Mouse (Mus musculus): Measurements from ENCODE around the gene Mindy4. TPM values are rescaled to one million over a fixed set of nuclear protein-coding genes. Genes with fewer than 3 reads are reported as not detected.

The Mindy4 gene
- total RNA-seq, 1 experiment: 3.0 TPM

DNA sequence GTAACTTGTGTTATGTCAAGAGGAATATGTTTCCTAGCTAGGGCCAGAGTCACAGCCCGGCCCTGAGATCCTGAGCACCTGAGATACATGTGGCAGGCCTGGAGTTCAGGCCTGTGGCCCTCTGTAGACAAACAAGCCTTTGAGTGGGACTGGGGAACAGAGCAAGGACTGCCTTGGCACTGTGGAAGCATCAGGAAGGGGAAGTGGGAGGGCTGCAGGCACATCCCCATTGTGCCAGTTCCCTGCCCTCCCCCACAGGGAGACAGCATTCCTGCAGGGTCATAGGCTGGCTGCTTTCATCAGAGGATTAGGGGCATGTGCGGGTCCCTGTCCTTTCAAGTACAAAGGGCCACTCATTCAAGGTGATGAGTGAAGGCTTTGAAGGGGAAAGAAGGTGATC lies 107.0 kb downstream of the Mindy4 start:
- no peak for TF ChIP-seq HCFC1 (IDR thresholded peaks at IDR 0.05; ENCODE audit: borderline replicate concordance, insufficient read depth, low read length)
- TF ChIP-seq ZNF384 (IDR thresholded peaks at IDR 0.05; ENCODE audit: low read depth, low read length): no peak
- TF ChIP-seq MAFK (IDR thresholded peaks at IDR 0.05; ENCODE audit: insufficient read depth, low read depth, low read length): no peak
- TF ChIP-seq CHD2 (IDR thresholded peaks at IDR 0.05; ENCODE audit: low read depth, low read length): no peak
- no peak for TF ChIP-seq ZC3H11A (IDR thresholded peaks at IDR 0.05; ENCODE audit: borderline replicate concordance, low read depth, low read length)
- H3K9ac ChIP-seq (ENCODE audit: insufficient read depth, low read depth, low read length, poor library complexity, severe bottlenecking): no peak overlapping the region

GRCm38 (mm10) chr6:55311962-55312361 lies 108.8 kb downstream of the Mindy4 start:
- Histone ChIP-seq H3K27ac (ENCODE audit: insufficient read depth, low read depth, low read length, poor library complexity, severe bottlenecking) (no peak overlapping the region), H3K9ac (ENCODE audit: insufficient read depth, low read depth, low read length, poor library complexity, severe bottlenecking) (no peak overlapping the region), H3K9me3 (ENCODE audit: control insufficient read depth, insufficient read depth, low read depth, low read length) (no peaks in the 10 kb centered on the region), H3K4me3 (ENCODE audit: insufficient read depth in 1 of 2, low read depth in 1 of 2, low read length in 2 of 2, poor library complexity in 1 of 2, severe bottlenecking in 1 of 2) (no peak overlapping the region), H3K4me1 (ENCODE audit: control insufficient read depth in 2 of 2, insufficient read depth in 2 of 2, low read length in 2 of 2, poor library complexity in 1 of 2) (no peaks in the 10 kb centered on the region), H3K36me3 (ENCODE audit: control insufficient read depth, insufficient read depth, low read length, poor library complexity, severe bottlenecking) (no peaks in the 10 kb centered on the region)
- in situ Hi-C loops (cut with MboI; ENCODE audit: low sequenced_read_pairs in 2 of 2, unreplicated experiment in 2 of 2): no loop called here
- no peak for DNase-seq (ENCODE audit: low read depth, low spot score)
- no peak for TF ChIP-seq ZNF384 (IDR thresholded peaks at IDR 0.05; ENCODE audit: low read depth, low read length)
- no peak for TF ChIP-seq ZC3H11A (IDR thresholded peaks at IDR 0.05; ENCODE audit: borderline replicate concordance, low read depth, low read length)
- no peak for TF ChIP-seq CHD2 (IDR thresholded peaks at IDR 0.05; ENCODE audit: low read depth, low read length)
- no peak for TF ChIP-seq MAFK (IDR thresholded peaks at IDR 0.05; ENCODE audit: insufficient read depth, low read depth, low read length)
- TF ChIP-seq HCFC1 (IDR thresholded peaks at IDR 0.05; ENCODE audit: borderline replicate concordance, insufficient read depth, low read length): no peak

More for the DNA sequence above, 107.0 kb downstream of the Mindy4 start:
- no peak for DNase-seq (ENCODE audit: low read depth, low spot score)
- Histone ChIP-seq H3K4me3 (ENCODE audit: insufficient read depth in 1 of 2, low read depth in 1 of 2, low read length in 2 of 2, poor library complexity in 1 of 2, severe bottlenecking in 1 of 2) (no peak overlapping the region), H3K36me3 (ENCODE audit: control insufficient read depth, insufficient read depth, low read length, poor library complexity, severe bottlenecking) (no peaks in the 10 kb centered on the region), H3K9me3 (ENCODE audit: control insufficient read depth, insufficient read depth, low read depth, low read length) (no peaks in the 10 kb centered on the region), H3K4me1 (ENCODE audit: control insufficient read depth in 2 of 2, insufficient read depth in 2 of 2, low read length in 2 of 2, poor library complexity in 1 of 2) (no peaks in the 10 kb centered on the region), H3K27ac (ENCODE audit: insufficient read depth, low read depth, low read length, poor library complexity, severe bottlenecking) (no peak overlapping the region; the same call in 1 of the 2 replicates)
- in situ Hi-C loops (cut with MboI; ENCODE audit: low sequenced_read_pairs in 2 of 2, unreplicated experiment in 2 of 2): no loop called here

DNA sequence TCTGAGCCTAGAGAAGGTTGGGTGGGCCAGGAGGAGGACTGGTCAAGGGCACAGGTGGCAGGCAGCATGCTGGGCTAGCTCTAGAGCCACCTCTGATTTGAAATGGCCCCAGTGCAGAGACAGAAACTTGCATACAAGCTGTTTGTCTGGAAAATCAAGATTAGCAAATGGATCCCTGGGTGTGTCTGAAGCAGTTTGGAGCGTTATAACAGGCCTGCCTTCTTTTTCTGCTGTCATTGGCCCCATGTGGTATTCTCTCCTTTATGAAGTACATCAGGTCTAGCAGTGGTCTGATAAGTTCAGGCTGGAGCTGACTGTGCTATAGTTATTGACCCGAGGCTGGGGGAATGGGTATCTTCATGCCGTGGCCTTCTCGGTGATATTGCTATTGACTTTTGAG lies 110.7 kb downstream of the Mindy4 start:
- no peaks in the 10 kb centered on the region for H3K4me1 ChIP-seq (ENCODE audit: control insufficient read depth in 2 of 2, insufficient read depth in 2 of 2, low read length in 2 of 2, poor library complexity in 1 of 2)
- no peak overlapping the region for H3K27ac ChIP-seq (ENCODE audit: insufficient read depth, low read depth, low read length, poor library complexity, severe bottlenecking)
- in situ Hi-C loops (cut with MboI; ENCODE audit: low sequenced_read_pairs in 2 of 2, unreplicated experiment in 2 of 2): no loop called here
- H3K4me3 ChIP-seq (ENCODE audit: insufficient read depth in 1 of 2, low read depth in 1 of 2, low read length in 2 of 2, poor library complexity in 1 of 2, severe bottlenecking in 1 of 2): no peak overlapping the region
- DNase-seq (ENCODE audit: low read depth, low spot score): no peak
- H3K9ac ChIP-seq (ENCODE audit: insufficient read depth, low read depth, low read length, poor library complexity, severe bottlenecking): no peak overlapping the region
- H3K9me3 ChIP-seq (ENCODE audit: control insufficient read depth, insufficient read depth, low read depth, low read length): no peaks in the 10 kb centered on the region
- TF ChIP-seq HCFC1 (IDR thresholded peaks at IDR 0.05; ENCODE audit: borderline replicate concordance, insufficient read depth, low read length): no peak
- no peak for TF ChIP-seq CHD2 (IDR thresholded peaks at IDR 0.05; ENCODE audit: low read depth, low read length)
- no peak for TF ChIP-seq MAFK (IDR thresholded peaks at IDR 0.05; ENCODE audit: insufficient read depth, low read depth, low read length)
- no peak for TF ChIP-seq ZC3H11A (IDR thresholded peaks at IDR 0.05; ENCODE audit: borderline replicate concordance, low read depth, low read length)
- no peak for TF ChIP-seq ZNF384 (IDR thresholded peaks at IDR 0.05; ENCODE audit: low read depth, low read length)
- H3K36me3 ChIP-seq (ENCODE audit: control insufficient read depth, insufficient read depth, low read length, poor library complexity, severe bottlenecking): no peaks in the 10 kb centered on the region

DNA sequence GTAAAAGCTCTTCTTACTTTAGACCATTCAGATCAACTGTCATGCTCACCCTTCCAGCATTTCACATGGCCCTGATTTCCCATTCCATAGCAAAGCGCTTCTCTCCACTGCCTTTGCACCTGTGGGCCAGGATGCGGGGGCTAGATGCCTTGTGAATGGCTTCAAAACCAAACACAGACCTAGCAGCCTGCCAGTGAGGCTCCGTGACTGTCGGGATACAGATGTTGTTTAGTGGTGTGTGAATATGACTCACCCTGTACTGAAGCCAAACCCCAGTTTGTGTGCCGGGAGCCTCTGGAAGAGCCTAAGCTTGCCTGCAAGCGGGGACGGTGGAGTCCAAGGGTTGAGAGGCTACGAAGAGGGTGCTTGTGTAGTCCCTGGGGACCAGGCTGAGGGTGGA lies 111.4 kb downstream of the Mindy4 start:
- in situ Hi-C loops (cut with MboI; ENCODE audit: low sequenced_read_pairs in 2 of 2, unreplicated experiment in 2 of 2): no loop called here
- no peak overlapping the region for H3K4me3 ChIP-seq (ENCODE audit: insufficient read depth in 1 of 2, low read depth in 1 of 2, low read length in 2 of 2, poor library complexity in 1 of 2, severe bottlenecking in 1 of 2)
- no peak overlapping the region for H3K9ac ChIP-seq (ENCODE audit: insufficient read depth, low read depth, low read length, poor library complexity, severe bottlenecking)
- H3K36me3 ChIP-seq (ENCODE audit: control insufficient read depth, insufficient read depth, low read length, poor library complexity, severe bottlenecking): no peaks in the 10 kb centered on the region
- no peaks in the 10 kb centered on the region for H3K9me3 ChIP-seq (ENCODE audit: control insufficient read depth, insufficient read depth, low read depth, low read length)
- no peak for TF ChIP-seq MAFK (IDR thresholded peaks at IDR 0.05; ENCODE audit: insufficient read depth, low read depth, low read length)
- TF ChIP-seq CHD2 (IDR thresholded peaks at IDR 0.05; ENCODE audit: low read depth, low read length): no peak
- TF ChIP-seq ZNF384 (IDR thresholded peaks at IDR 0.05; ENCODE audit: low read depth, low read length): no peak
- TF ChIP-seq HCFC1 (IDR thresholded peaks at IDR 0.05; ENCODE audit: borderline replicate concordance, insufficient read depth, low read length): no peak
- TF ChIP-seq ZC3H11A (IDR thresholded peaks at IDR 0.05; ENCODE audit: borderline replicate concordance, low read depth, low read length): no peak
- H3K27ac ChIP-seq (ENCODE audit: insufficient read depth, low read depth, low read length, poor library complexity, severe bottlenecking): no peak overlapping the region
- DNase-seq (ENCODE audit: low read depth, low spot score): no peak
- H3K4me1 ChIP-seq (ENCODE audit: control insufficient read depth in 2 of 2, insufficient read depth in 2 of 2, low read length in 2 of 2, poor library complexity in 1 of 2): no peaks in the 10 kb centered on the region

DNA sequence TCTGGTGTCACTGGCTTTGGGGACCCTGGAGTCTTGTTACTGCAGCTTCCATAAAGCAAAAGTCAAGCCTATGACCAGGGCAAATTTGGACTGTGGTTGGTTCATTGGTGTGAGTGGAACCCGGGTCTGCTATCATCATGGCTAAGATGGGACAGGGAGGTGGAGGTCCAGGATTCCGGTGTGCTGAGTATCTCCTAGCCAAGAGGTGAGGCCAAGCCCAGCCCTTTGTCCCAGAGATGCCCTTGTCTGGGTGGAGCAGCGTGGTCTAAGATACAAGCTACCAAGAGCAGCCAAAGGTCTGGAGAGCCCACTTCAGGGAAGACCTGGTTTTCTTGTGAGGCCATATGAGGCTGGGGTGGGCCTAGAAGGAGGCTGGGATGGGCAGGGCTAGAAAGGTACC lies 115.4 kb downstream of the Mindy4 start:
- no peaks in the 10 kb centered on the region for H3K36me3 ChIP-seq (ENCODE audit: control insufficient read depth, insufficient read depth, low read length, poor library complexity, severe bottlenecking)
- no peak for TF ChIP-seq ZC3H11A (IDR thresholded peaks at IDR 0.05; ENCODE audit: borderline replicate concordance, low read depth, low read length)
- in situ Hi-C loops (cut with MboI; ENCODE audit: low sequenced_read_pairs in 2 of 2, unreplicated experiment in 2 of 2): no loop called here
- H3K4me1 ChIP-seq (ENCODE audit: control insufficient read depth in 2 of 2, insufficient read depth in 2 of 2, low read length in 2 of 2, poor library complexity in 1 of 2): no peaks in the 10 kb centered on the region
- no peak overlapping the region for H3K9ac ChIP-seq (ENCODE audit: insufficient read depth, low read depth, low read length, poor library complexity, severe bottlenecking)
- no peak for DNase-seq (ENCODE audit: low read depth, low spot score)
- H3K9me3 ChIP-seq (ENCODE audit: control insufficient read depth, insufficient read depth, low read depth, low read length): no peaks in the 10 kb centered on the region
- no peak overlapping the region for H3K4me3 ChIP-seq (ENCODE audit: insufficient read depth in 1 of 2, low read depth in 1 of 2, low read length in 2 of 2, poor library complexity in 1 of 2, severe bottlenecking in 1 of 2)
- no peak overlapping the region for H3K27ac ChIP-seq (ENCODE audit: insufficient read depth, low read depth, low read length, poor library complexity, severe bottlenecking)
